Mouse (Mus musculus) B cell, adult 2 months (primary cell): ENCODE results near the gene Rhou.
A peak's percentile ranks its signal among the peaks of the same experiment; 100 is the strongest.

Experiments used
- DNase-seq, 2 experiments: peaks; one replicate each; pipeline ENCODE4 v3.0.0; 2022

The Rhou gene

DNA sequence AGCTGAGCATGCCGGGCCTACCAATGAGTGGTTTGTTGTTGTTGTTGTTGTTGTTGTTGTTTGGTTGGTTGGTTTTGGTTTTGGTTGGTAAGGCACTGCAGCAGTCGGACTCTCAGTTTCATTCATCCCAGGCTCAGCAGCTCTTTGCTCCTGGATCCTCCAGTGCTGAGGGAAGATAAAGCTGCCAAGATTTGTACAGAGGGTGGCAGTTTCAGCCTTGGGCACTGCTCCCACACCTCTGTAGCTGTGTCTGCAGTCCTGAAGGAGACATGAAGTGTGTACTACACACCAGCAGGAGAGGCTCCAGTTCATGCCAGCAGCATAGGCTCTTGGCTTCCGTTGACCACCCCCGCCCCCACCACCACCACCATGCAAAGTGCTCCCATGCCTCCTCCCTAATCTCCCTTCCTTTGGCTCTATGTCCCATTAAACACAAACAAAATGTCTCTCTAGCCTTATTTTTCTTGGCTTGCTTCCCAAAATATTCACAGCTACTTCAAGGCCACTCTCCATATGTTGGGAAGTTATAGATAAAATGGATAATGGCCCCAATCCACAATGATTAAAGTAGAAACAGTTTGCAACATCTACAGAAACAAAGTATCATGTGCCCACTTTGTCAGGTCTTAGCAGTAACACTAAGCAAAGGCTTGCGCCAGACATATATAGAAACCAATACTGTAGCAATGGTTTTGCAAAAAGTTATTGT, 2.2 kb upstream of the Rhou start:
- no peak for DNase-seq

DNA sequence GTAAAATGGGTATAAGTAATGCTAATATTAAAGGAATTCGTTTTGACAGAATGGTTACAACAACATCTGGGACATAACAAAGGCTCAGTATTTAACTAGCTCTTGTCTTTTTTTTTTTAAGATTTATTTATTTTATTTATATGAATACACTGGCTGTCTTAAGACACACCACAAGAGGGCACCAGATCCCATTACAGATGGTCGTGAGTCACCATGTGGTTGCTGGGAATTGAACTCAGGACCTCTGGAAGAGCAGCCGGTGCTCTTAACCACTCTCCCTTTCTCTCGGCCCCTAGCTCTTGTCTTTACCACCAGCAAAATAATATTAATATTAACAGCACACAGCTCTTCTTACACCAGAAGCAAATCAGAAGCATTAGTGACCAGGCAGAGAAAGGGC, 1.1 kb upstream of the Rhou start:
- no peak for DNase-seq

DNA sequence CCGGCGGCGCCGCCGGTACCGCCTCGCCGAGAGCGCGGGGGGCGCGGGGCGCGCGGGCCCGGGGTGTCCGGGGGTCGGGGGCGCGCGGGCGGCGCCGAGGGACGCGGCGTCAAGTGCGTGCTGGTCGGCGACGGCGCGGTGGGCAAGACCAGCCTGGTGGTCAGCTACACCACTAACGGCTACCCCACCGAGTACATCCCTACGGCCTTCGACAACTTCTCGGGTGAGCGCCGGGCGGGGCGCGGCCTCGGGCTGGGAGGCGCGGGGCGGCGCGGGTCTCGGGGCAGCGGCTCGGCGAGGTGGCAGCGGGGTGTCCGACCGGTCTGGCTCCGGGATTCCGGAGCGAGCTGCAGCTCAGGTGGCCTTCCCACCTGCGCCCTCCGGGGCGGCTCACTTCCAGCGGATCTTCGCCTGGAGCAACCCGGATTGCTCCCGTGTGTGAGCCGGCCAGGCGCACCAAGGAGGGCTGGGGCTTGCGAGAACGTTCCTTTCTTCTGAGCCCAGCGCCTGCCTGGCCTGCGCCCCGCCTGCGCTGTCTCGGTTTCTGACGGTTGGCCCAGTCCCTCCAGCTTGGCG, 353 bp downstream of the Rhou start:
- DNase-seq, result peak; percentile 11 to 17

DNA sequence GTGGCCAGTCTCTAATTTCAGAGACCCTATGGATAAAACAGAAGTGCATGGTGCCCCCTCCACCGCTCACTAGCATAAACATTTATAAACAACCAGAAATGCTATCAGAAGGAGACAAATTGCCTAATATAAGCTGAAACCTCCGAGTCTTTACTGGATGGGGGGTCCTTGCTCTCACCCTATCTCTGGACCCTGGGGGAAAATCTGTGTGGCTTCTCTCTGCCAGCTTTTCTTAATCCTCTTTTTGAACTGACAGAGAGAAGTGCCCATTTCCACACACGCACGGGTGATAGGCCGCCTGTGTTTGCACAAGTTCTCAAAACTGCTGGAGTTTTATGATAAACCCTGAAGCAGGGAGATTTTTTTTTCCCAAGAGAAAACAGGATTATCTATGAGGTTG, 1.0 kb downstream of the Rhou start:
- DNase-seq, result no peak

DNA sequence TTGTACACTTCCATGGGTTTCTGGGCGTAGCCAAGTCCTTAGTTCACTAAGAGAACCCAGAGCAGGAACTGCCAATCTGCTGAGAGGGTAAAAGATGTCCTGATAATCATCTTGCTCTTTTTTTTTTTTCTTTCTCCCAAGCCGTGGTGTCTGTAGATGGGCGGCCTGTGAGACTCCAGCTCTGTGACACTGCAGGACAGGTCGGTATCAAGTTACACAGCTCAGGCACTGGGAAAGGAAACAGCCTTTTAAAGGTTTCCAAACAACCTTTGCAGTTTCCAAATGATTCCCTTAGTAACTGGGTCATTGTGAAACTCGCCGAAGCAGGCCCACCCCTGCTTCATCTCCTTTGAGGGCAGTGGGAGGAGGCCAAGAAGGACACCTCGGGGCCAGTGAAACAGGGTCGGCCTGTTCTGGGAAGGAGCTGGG, 1.6 kb downstream of the Rhou start:
- no peak for DNase-seq

DNA sequence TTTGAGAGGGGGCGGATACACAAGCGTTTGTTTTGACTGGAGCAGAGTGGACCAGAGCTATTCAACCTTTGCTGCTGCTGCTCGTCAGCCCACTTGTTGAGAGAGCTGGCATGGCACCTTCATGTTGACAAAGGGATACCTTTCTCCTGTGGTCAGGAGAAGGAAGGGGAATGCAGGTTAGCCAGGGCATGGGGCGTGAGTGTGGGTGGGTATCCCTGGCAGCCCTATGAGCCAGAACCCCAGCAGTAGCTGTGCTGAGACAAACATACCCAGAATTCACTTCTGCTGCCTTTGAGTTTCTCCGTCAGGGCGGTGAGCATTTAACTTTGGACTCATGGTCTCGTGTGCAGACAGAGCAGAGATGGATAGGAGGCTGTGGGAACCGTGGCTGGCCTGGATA, 4.1 kb downstream of the Rhou start:
- no peak for DNase-seq

DNA sequence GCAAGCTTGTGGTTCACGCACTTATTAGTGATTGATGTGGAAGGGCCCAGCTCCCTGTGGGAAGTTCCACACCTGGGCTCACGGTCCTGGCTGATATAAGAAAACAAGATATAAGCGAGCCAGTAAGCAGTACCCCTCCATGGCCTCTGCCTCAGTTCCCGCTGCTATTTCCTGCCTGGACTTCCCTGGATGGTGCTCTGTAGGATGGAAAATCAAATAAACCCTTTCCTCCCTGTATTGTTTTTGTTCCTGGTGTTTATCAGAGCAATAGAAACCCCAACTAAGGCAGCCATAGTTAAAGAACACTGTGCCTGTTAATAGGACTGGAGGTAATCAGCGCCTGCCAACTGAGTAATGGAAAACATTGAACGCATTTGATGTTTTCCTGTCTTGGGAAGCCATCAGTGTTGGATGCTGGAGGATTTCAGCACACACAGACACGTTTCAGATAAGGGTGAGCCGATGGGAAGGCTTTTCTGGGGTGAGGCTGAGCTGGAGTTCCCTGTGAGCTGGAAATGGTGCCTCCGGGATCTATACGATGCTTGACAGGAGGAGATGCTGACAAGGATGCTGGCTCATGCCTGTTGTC, 5.8 kb downstream of the Rhou start:
- no peak for DNase-seq

DNA sequence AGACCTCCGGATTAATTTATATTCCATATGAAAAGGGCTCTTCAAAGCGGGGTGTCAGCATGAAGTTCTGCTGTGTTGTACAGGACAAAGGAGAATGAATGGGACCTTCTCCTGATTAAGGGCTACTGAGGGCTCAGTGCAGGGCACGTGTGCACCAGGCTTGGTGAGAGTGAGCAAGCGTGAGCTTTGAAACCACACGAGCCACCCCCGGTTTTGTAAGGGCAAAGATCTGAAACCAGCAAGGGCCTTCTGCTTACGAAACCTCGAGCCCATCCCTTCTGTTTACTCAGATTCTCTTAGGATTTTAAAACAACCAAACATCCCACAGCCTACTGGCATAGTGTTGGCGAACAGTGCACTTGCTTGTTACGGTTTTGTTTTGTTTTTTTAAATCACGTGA, 7.8 kb downstream of the Rhou start:
- no peak for DNase-seq

DNA sequence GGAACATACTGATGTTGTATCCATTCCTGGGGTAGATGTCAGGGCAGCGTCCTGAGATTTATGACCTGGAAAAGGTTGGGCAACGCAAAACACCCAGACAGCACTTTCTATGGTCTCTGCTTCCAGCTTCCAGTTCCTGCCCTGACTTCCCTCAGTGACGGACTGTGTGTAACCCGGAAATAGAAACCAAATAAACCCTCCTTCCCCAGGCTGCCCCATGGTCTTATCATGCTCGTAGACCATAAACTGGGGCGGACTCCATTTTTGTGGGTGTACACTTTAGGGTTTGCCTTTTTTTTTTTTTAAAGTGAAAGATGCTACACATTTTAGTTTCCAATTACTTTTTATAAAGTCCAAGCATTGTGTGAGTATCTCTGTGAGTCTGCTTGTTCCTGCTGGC, 11.9 kb downstream of the Rhou start:
- DNase-seq, result no peak

DNA sequence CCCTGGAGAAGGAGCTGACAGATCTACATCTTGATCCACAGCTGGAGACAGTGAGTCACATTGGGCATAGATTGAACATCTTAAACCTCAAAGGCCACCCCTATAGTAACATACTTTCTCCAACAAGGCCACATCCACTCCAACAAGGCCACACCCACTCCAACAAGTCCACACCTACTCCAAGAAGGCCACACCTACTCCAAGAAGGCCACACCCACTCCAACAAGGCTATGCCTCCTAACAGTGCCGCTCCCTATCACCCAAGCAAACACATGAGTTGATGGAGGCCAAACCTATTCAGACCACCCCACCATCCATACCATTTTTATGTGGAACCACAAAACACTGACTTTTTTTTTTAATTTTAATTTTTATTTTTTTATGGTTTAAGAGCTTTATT, 13.1 kb downstream of the Rhou start:
- DNase-seq, result no peak

DNA sequence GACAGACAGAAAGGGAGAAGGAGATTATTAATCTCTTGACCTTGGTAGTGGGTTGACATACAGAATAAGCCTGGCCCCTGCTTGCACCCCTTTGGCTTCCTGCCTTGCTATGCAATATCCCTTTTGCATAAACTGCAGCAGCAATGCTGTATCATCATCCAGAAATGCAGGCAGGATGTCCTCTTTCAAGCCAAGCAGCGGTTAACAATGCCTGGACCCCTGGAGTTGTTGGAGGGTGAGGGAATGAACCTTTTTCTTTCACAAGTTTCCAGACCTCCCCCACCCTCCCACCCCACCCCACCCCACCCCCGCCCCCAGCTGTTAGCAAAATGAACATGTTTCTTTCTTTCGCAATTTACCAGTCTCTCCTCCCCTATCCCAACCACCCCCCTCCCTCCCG, 15.0 kb downstream of the Rhou start:
- DNase-seq, result no peak

DNA sequence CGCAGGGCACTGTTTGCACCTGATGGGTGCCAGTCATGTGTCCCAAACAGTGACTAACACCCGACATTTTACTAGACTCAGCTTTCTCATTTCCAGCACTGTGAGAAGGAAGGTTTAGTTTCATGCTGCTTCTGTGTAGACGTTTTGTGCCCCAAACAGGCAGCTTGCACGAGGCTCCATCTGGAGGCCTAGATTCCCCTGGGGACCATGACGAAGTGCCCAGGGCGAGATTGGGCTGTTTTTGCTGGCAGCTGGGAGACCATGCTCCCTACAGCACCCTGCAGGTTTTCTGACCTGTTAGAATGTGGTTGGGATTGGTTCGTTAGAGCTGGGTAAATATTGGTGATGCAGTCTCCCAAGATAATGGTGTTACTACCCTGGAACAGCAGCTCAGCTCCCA, 17.0 kb downstream of the Rhou start:
- DNase-seq, result no peak

DNA sequence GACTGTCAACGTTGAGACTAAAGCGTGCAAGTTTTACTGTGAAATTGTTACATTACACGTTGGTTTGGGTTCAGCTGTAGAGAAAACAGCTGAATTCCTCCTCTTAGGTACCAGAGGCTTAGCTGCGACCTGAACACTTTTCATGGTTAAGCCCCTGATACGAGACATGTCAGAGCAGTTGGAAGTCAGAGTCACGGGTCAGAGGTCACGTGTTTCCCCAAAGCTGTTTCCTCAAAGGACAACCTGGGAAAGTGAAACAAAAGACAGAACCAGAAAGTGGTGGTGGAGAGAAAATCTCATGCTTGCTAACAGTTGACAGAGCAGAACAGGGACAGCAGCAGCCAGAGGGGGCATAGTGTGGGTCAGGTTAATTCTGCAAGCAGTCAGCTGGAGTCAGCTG, 17.7 kb downstream of the Rhou start:
- no peak for DNase-seq

DNA sequence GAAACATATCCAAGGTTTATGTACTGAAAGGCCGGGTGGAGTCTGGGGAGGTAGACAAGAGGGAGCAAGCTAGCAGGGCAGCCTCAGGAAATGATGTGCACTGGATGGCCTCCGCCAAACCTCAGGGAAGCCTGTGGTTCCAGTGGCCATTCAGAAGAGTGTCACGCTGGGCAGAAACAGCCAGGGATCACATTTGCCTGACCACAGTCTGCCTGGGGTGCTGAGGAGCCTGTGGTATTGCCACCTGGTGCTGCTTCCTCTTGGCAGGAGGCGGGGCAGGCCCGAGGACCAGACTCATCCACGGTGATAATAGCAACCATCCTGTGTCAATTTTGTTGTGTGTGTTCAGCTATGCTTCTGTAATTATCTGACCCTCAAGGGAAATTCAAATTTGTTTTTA, 18.9 kb downstream of the Rhou start:
- no peak for DNase-seq

DNA sequence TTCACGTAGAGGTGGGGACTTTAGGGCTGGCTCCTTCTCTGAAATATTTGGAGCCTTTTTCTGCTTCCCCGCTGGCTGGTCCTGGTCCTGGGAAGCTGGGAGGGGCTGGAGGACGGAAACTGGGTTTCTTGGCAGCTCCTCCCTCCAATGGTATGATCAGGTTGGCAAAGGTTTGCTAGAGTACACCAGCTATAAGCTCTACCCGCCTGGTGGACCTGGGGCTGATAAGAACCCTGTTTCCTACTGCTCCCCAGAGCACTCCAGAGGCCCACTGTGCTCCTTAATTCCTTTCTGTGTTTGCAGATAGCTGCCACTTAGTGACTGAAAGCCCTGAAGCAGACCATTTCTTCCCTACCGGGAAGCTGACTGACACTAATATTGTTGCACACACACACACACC, 21.9 kb downstream of the Rhou start:
- DNase-seq, result no peak

DNA sequence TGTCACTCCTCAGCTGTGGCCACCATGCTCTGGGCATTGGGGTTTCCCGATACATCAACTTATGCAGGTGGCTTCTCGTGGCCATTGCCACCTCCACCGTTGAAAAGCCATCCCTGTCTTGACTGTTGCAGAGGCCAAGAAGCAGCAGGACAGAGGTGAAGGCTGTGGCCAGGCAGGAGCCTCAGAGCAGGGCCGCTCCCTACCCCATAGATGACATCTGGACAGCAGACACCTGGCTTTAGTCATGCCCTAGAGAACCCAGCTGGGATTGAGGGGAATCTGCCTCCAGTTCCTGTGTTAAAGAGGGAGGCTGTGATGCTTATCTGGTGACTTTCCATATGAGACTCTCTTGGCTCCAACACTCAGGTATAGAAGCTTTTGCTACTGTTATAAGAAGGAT, 24.7 kb downstream of the Rhou start:
- DNase-seq, result no peak

DNA sequence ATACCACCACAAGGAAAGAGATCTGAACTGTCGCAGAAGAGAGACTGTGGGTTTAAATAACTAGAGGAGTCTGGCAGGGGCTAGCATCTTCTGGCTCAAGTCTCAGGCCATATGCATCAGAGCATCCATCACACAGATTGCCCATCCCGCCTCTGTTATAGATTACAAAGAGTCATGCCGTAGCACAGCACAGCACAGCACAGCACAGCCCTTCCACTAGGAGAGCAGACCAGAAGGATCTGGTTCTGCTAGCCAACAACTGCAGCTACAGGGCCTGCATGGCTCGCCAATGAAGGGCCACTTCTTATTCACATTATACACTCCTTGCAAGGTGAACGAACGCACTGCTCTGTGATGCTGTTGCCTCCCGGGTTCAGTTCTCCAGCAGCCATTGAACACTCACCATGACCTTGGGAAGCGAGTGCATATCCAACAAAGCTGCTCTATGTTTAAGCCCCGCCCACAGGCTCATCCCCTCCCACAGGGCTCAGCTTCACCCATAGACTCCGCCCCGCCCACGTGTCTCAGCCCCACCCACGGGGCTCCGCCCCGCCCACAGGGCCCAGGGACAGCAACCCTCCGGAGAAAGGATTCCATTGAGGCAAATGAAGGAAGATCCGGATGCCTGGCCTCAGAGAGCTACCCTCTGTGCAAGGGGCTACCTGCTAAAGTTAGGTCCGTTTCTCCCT, 28.5 kb downstream of the Rhou start:
- peak in 1 of 2 experiments; percentile 5 for DNase-seq

DNA sequence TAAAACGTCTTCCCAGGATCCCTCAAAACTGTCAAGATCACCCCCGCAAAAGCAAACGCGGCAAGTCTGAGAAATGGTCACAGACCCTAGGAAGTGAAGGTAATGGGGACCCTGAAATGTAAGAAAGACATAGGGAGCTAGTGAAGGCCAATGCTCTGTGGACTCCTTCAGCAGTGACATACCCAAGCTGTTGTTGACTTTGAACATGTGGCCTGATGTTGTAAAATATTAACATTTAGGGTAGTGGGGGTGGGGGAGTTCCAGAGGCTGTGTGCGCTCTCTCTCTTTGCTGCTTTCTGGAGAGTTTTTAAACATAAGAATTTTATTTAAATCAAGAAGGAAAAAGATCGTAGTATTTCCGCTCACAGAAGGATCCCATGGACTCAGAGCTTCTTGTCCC, 29.6 kb downstream of the Rhou start:
- DNase-seq, result no peak

DNA sequence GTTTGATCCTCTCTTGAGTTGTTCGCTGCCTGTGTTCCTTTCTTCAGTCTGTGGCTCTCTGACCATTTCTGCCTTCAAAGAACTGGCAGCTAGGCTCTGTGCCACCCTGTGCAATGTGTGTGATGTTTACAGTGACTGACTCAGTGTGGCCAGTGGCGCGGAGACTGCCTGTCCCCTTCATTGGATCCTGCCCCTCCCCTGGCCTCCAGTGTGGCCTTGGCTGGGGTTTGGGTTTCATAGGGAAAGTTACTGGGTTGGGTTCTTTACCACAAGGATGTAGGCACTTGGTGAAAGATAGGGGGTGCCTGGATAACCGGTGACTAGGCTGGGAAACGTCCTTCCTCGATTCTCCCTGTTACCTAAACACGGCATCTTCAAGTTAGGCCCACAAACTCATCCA, 31.1 kb downstream of the Rhou start:
- no peak for DNase-seq

DNA sequence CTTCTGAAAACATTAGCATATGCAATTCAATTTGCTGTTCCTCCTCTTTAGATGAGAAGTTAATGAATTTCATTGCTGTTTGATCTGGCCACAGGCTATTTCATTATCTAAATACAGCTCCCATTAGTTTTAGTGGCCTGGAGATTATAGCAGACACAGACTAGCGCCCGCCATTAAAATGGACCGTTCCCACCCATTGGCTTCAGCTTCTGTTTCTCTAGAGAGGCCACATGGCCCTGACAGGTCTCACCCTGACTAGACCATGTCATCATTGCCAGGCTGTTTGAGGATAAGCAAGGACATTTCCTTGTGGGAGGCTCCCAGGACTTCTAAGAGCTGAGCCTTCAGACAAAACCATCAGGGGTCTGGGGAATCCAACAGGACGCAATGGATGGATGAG, 31.7 kb downstream of the Rhou start:
- DNase-seq, result no peak

DNA sequence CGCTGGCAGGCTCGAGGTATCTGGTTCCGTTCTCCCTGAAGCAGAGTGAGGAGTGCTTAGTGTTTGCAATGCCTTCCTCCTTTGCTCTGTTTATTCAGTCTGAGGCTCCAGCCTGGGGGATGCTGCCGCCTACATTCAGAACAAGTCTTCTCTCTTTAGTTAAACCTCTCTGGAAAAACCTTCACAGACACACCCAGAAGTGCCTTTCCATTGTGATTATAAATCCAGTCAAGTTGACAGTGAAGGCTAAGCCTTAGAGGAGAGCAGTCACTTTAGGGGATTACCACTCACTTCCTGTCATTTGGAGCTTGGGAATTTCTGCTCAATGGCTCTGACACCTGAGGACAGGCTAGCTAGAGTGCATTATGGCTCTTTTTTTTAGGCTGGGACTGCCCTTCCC, 34.1 kb downstream of the Rhou start:
- DNase-seq, result no peak

DNA sequence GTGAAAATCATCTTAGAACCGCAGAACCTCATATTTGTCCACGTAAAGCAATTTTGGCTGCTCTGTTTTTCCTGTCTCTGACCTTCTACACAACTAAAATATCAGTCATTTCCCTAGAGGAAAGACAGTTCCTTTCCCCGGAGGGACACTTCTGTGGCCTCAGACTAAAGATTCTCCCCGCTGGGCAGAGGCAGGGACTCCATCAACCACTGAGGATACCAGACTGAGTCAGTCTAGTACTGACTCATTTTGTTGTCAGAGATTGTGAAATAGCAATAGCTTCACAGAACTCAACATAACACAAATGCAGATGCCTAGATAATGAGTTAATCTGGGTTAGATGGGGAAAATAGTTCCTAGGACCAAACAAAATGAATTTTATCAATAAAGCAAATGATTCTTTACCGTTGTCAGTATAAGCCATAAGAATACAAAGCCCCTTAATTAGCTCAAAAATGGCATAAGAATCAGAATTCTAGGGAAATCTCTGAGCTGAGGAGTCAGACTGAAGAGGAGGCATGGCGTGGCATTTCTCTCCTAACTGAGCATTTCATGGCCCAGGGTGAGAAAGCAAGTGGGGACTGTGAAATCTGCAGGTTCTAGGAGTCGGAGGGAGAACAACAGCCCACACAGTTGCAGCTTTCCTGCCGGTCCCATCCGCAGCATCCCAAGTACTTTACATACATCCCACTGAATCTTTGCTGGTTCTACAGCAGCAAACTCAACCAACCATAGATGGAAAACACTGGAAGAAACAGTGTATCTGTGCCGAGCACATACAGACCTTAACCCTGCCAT, 38.6 kb downstream of the Rhou start:
- no peak for DNase-seq

DNA sequence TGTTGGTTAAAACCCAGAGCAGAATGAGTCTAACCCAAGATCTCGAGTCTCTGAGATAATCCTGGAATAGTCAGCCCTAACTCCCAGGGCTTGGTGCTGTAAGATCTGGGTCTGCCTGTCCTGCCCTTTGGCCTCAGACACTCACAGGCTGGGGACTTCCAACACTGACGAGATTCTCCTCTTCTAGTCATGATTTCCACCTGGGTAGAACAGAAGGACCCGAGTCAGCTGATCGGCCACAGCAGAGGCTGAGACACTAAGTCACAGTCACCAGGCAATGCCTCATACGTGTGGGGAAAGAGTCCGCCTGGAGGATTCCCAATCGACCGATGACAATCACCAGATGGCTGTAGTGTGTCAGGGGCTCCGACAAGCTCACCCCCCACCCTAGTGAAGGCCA, 42.4 kb downstream of the Rhou start:
- DNase-seq, result no peak
